Mouse (Mus musculus) hindbrain, embryonic 15.5 days (tissue): ENCODE measurements around the gene Pycr1. TPM values are rescaled to one million over a fixed set of nuclear protein-coding genes. Genes with fewer than 3 reads are reported as not detected.

ENCODE experiments used
- ATAC-seq: fragments of 200-750 bp; cut with Nextera tagmentation; 2 replicates; pipeline ENCODE4 v1.8.0; 2017; ENCODE audit warnings: low read depth, moderate number of reproducible peaks, moderate TSS enrichment; ENCODE audit not compliant: low FRiP score
- H3K27ac ChIP-seq: fragments of 300-500 bp; sonication (generic); replicated peaks from 2 replicates; pipeline ENCODE4 v1.5.1; 2015; ENCODE audit warnings: mild to moderate bottlenecking, inconsistent platforms
- H3K27me3 ChIP-seq: fragments of 300-500 bp; sonication (generic); 2 replicates; pipeline ENCODE4 v1.6.1; 2015; ENCODE audit warnings: control low read depth, inconsistent platforms
- H3K36me3 ChIP-seq: fragments of 300-500 bp; sonication (generic); 2 replicates; pipeline ENCODE4 v1.6.1; 2015; ENCODE audit warnings: control low read depth, inconsistent platforms
- H3K4me1 ChIP-seq: fragments of 300-500 bp; sonication (generic); replicated peaks from 2 replicates; pipeline ENCODE4 v1.6.1; 2015; ENCODE audit warnings: control low read depth, inconsistent platforms
- H3K4me2 ChIP-seq: fragments of 300-500 bp; sonication (generic); 2 replicates; pipeline ENCODE4 v1.6.1; 2015; ENCODE audit warnings: moderate library complexity, mild to moderate bottlenecking, inconsistent platforms
- H3K4me3 ChIP-seq: fragments of 300-500 bp; sonication (generic); 2 replicates; pipeline ENCODE4 v1.5.1; 2015; ENCODE audit warnings: mild to moderate bottlenecking, inconsistent platforms
- H3K9ac ChIP-seq: fragments of 300-500 bp; sonication (generic); 2 replicates; pipeline ENCODE4 v1.6.1; 2015; ENCODE audit warnings: inconsistent platforms
- H3K9me3 ChIP-seq: fragments of 300-500 bp; sonication (generic); 2 replicates; pipeline ENCODE4 v1.6.1; 2016; ENCODE audit warnings: control low read depth, inconsistent platforms
- WGBS: fragments of 180-500 bp; shearing (Covaris S2); methylation state at CpG from one replicate; pipeline ENCODE4 v1.1.7; 2015; 5-methylcytosine and 5-hydroxymethylcytosine counted together
- polyA plus RNA-seq: library from polyadenylated mRNA; unstranded; fragments of >200 nt; fragmentation: Nextera tagmentation; extraction: Ambion mirVana; gene quantifications from 2 replicates; pipeline ENCODE4 v1.2.1, GENCODE M21; 2015

Pycr1 gene
- polyA plus RNA-seq, 1 experiment from 2014 or later: 21.3 TPM

DNA sequence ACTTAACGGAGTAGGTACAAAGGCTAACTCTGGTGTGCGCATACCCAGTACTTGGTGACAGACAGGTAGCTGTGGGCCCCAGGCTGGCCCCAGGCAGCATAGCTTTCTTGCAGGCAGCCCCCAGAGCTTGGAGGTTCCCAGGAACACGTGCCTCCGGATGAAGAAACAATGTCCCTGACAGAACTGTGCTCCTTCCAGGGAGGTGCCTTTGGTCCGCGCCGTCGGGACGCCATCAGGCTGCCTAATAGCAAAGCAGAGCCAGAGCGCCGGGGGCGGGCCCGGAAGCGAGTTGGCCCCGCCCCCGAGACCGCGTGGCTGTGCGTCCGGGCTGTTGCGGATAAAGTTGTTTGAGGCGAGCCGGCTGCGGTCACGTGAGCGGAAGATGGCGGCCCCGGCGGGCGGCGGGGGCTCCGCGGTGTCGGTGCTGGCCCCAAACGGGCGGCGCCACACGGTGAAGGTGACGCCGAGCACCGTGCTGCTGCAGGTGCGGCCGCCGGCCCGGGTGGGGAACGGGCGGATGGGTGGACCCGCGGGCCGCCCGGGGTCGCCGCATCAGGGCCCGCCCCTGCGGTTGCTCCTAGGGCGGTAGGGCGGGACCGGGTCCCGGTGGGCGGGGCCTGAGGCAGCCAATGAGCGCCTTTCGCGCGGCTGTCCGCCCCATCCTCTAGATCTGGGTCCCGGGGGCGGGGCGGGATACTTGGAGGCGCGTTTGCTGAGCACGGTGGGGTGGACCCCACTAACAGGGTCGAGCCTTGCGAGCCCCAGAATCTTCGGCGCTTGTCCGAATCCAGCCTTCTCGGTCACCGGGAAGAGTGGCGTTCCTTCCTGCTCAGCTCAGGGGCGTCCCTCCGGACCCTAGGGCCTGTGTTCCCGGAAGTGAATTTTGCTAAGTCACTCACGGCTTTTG, 29.4 kb upstream of the Pycr1 start, which contains the start of gene Aspscr1:
TSS of gene Aspscr1 (plus strand) at position 287 of the 907 bp plus-strand sequence.
- WGBS: 1% methylated on average over 80 of the region's 83 CpGs
- Histone ChIP-seq H3K9me3 (no peaks in the 10 kb centered on the region), H3K9ac (peak within 1 kb of the TSS; percentile 67), H3K27ac (peak within 1 kb of the TSS; percentile 93), H3K4me1 (peaks cover 18% of the 10 kb centered on the region), H3K4me3 (peak within 1 kb of the TSS; percentile 62), H3K27me3 (no peaks in the 10 kb centered on the region), H3K36me3 (no peaks in the 10 kb centered on the region), H3K4me2 (peak within 1 kb of the TSS; percentile 83)
- peak; percentile 98 for ATAC-seq

DNA sequence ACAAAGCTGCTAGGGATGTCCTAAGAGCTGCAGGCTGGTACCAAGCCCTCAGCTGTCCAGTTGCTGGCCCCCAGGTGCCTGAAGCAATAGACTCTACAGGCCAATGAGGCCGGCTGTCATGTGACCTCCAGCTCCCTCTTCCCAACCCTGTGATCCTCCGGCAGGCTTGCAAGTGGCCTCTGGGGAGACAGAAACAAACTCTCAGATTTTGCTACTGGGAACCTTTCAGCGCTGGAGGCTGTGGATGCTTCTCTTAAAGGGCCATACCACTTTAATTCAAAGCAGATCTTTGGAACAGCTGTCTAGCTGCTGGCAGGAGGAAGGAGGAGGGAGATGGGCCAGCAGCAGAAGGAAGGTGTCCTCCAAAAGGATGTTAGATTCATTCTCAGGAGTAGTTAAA, 23.0 kb upstream of the Pycr1 start:
- H3K4me3 ChIP-seq: no peak overlapping the region
- H3K27me3 ChIP-seq: peaks cover 35% of the 10 kb centered on the region
- no peaks in the 10 kb centered on the region for H3K36me3 ChIP-seq
- no peak for ATAC-seq
- no peaks in the 10 kb centered on the region for H3K9me3 ChIP-seq
- no peaks in the 10 kb centered on the region for H3K4me1 ChIP-seq
- no peak overlapping the region for H3K9ac ChIP-seq
- no peak overlapping the region for H3K27ac ChIP-seq
- 7% methylated on average over 3 of the region's 3 CpGs for WGBS
- H3K4me2 ChIP-seq: no peak overlapping the region

DNA sequence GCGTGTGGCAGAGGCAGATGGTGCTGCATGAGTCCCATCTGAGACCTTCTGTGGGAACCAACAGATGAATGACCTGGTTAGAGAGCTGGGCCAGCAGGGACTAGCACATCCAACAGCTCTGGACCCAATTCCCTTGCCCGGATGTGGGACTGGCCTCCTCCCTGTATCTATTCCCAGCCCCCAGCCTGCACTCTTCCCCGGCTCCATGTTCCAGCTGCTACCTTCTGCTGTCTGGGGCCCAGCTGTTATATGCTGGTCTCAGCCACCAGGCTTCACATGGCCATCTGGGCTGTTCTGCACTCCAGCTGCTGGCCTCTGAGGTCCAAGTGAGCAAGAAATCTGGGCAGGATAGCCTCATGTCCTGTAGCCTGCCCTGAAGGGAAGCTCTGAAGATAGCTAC, 21.8 kb upstream of the Pycr1 start:
- no peak for ATAC-seq

DNA sequence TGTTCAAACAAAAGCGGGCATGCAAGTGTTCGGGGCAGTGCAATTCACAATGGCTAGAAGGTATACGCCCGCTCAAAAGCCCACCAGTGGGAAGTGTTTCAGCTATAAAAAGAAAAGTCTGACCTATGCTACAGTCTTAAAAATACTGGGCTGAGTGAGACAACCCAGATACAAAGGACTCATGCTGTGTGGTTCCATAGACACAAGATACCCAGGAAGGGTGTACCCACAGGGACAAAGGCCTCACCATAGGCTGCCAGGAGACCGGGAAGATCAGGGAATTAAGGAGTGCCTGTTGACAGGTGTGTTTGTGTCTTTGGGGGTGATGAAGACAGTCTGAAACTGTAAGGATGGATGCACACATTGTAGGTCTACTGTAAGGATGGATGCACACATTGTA, 20.1 kb upstream of the Pycr1 start:
- no peaks in the 10 kb centered on the region for H3K36me3 ChIP-seq
- no peak overlapping the region for H3K27ac ChIP-seq
- no peak overlapping the region for H3K9ac ChIP-seq
- H3K27me3 ChIP-seq: peaks cover 64% of the 10 kb centered on the region
- H3K4me1 ChIP-seq: peaks cover 19% of the 10 kb centered on the region
- WGBS: 63% methylated on average over 5 of the region's 5 CpGs
- no peak overlapping the region for H3K4me3 ChIP-seq
- no peak overlapping the region for H3K4me2 ChIP-seq
- H3K9me3 ChIP-seq: no peaks in the 10 kb centered on the region
- no peak for ATAC-seq

More for the DNA sequence above, 21.8 kb upstream of the Pycr1 start:
- Histone ChIP-seq H3K36me3 (no peaks in the 10 kb centered on the region), H3K27me3 (peaks cover 47% of the 10 kb centered on the region), H3K4me1 (peaks cover 11% of the 10 kb centered on the region), H3K9me3 (no peaks in the 10 kb centered on the region), H3K4me2 (no peak overlapping the region), H3K4me3 (no peak overlapping the region), H3K9ac (no peak overlapping the region), H3K27ac (no peak overlapping the region)
- 58% methylated on average over 3 of the region's 3 CpGs for WGBS

DNA sequence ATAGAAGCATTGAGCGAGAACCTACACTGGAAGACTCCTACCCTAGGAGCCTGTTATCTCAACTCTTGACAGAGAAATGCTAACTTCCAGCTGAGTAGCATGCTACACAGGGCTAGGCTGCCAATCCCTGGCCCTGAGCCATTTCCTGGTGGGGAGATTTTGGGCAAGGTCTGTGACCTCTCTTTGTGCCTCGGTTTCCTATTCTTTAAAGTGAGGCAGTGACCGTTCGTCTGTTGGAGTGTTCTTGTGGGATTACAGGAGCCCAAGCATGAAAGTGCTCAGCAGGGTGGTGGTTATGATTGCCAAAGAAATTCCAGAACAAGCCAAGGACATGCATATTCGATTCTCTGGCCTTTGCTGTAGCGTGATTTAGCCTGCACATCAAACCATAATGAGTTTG, 19.2 kb upstream of the Pycr1 start:
- Histone ChIP-seq H3K4me2 (no peak overlapping the region), H3K4me3 (no peak overlapping the region), H3K27me3 (peaks cover 74% of the 10 kb centered on the region), H3K4me1 (peaks cover 19% of the 10 kb centered on the region), H3K36me3 (no peaks in the 10 kb centered on the region), H3K27ac (no peak overlapping the region), H3K9ac (no peak overlapping the region), H3K9me3 (no peaks in the 10 kb centered on the region)
- no peak for ATAC-seq
- 48% methylated on average over 6 of the region's 6 CpGs for WGBS

DNA sequence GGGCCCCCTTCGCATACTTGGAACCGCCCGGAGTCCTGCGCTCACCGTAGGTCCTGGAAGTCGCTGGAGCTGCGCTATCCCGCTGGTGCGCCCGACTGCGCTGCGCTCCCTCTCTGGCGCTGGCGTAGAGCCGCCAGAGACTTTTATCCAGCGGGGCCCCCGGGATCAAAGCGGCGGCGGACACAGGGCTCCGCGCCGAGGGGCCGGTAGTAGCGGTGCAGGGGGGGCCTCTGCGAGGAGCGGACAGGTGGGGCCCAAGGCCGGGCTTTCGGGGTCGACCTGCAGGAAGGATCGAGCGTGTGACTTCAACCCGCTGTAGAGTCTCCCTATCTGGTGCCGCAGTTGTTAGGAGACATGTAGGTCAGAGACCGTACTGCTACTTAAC, 17.5 kb upstream of the Pycr1 start, which contains the start of gene Notum:
TSS of gene Notum (minus strand) at position 100 of the 385 bp plus-strand sequence.
- no peak for ATAC-seq
- Histone ChIP-seq H3K36me3 (no peaks in the 10 kb centered on the region), H3K4me3 (peak within 1 kb of the TSS; percentile 36), H3K9ac (0 out of 2 replicates have a peak within 1 kb of the TSS, but pooled peaks have one; percentile 8), H3K27ac (no peak within 1 kb of the TSS), H3K9me3 (no peaks in the 10 kb centered on the region), H3K27me3 (peaks cover 85% of the 10 kb centered on the region), H3K4me2 (peak within 1 kb of the TSS; percentile 62), H3K4me1 (peaks cover 19% of the 10 kb centered on the region)
- 1% methylated on average over 35 of the region's 35 CpGs for WGBS

DNA sequence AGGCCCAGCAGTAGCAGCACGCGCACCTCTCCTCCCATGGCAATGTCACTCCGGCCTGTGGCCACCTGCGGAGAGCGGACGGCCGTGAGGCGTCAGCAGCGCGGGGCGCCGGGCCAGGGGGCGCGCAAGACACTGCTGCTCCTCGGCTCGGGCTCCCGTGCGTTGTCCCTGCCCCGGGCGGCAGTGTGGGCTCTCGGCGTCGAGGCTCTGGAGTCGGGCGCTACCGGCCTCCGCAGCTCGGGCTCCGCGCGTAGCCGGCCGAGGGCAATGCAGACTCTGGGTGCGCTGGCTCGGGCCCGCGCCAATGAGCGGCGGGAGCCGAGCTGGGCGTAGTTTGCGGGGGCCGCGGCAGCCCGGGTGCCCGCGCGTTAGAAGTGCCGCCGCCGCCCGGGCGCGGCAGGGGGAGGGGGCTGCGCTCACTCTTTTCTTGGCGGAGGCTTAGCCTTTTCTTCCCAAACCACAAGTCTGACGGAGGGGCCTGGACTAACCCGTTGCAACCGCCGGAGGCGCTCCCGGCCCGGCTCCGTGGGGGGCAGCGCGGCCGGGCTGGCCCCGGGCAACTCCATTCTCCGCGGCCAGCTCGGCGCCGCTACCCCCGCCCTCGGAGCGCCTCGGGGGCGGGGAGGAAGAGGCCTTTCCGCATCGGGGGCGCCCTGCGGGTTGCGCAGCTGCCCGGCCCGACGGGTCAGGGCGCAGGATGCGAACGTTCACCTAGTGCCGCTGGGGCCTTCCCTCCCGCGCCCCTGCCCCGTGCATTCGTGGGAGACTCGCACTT, 16.9 kb upstream of the Pycr1 start:
- Histone ChIP-seq H3K27ac (no peak overlapping the region), H3K36me3 (no peaks in the 10 kb centered on the region), H3K4me3 (peak overlapping the region; percentile 36), H3K4me1 (peaks cover 19% of the 10 kb centered on the region), H3K9me3 (no peaks in the 10 kb centered on the region), H3K27me3 (peaks cover 86% of the 10 kb centered on the region), H3K9ac (0 out of 2 replicates have a peak overlapping the region, but pooled peaks have one; percentile 8), H3K4me2 (peak overlapping the region; percentile 62)
- under 1% methylated on average over 83 of the region's 95 CpGs for WGBS
- peak; percentile 44 for ATAC-seq

DNA sequence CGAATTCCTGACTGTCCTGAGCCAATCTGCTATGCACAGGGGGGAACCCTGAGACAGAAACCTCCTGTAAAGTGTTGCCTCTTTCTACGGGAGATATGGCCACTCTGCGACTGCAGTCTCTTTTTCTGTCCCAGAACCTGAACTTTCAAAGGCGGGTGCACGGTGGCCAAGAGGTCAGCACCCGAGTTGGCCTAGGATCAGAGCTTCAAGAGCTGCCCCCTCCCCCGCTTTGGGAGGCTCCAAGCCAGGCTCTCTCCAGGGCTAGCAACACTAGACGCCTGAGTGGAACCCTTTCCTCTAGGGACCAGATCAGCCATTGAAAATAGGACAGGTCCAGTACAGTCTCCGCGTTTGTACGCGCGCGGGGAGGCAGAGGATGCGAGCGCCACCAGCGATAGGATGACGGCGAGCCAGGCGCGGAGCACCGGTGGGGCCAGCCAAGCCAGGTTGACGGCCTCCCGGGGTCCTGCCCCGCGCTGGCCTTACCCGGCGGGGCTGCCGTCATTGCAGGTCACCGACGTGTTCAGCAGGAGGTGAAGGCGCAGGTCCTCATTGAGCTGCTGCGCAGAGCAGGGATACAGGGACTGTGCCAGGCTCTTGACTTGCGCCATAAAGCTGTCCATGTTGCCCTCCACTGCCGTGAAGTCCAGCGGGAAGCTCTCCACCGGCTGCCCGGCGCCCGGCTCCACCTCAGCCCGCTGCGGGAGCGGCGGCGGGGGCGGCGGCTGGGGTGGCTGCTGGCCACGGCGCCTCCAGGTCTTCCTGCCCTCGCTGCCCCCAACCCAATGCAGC, 16.1 kb upstream of the Pycr1 start:
- Histone ChIP-seq H3K9ac (0 out of 2 replicates have a peak overlapping the region, but pooled peaks have one; percentile 8), H3K4me3 (peak overlapping the region; percentile 36), H3K27ac (no peak overlapping the region), H3K27me3 (peaks cover 81% of the 10 kb centered on the region), H3K9me3 (no peaks in the 10 kb centered on the region), H3K4me1 (peaks cover 19% of the 10 kb centered on the region), H3K36me3 (no peaks in the 10 kb centered on the region), H3K4me2 (peak overlapping the region; percentile 62)
- WGBS: 3% methylated on average over 40 of the region's 50 CpGs
- peak; percentile 32 for ATAC-seq

DNA sequence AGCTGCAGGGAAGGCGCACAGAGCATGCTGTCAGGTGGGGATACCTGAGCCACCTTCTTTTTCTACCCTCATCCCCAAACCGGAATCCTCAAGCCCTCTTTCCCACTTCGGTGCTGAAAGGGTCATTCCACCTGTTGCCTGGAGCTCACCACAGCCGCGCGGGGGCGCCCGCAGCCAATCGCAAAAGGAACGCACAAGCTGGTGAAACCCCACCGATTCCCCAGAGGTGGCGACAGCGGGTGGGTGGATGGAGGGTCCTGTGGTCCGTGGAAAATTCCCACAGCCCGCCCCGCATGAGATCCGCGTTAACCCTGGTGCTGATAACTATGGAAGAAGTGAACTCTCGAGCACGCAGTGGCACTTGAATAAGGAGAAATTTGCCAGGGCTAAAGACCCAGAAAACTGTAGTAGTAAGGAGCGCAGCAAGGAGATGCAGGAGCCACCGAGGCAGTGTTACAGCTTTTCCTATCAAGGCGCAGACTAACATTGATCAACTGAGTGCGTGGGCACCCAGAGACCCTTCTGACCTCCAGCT, 15.4 kb upstream of the Pycr1 start:
- 2% methylated on average over 24 of the region's 24 CpGs for WGBS

DNA sequence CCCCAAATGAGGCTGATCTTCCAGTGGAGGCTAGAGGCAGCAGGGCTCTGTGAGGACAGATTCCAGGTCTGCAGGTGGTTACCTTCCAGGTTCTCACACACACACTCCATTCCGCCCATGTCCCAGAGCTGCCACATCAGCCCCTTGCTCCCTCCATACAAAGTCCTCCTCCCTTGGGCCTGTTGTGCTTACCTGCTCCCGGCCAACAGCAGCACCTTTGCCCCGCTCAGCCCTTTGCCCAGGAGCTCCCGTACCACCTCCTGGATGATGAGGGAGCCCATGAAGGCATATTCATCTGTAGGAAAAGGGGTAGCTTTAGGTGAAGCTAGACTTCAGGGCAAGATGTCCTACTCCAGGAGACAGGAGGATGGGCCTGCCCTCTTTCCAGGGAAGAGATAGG, 13.7 kb upstream of the Pycr1 start:
- no peak for ATAC-seq
- no peaks in the 10 kb centered on the region for H3K9me3 ChIP-seq
- H3K9ac ChIP-seq: no peak overlapping the region
- H3K4me2 ChIP-seq: no peak overlapping the region
- peaks cover 59% of the 10 kb centered on the region for H3K27me3 ChIP-seq
- H3K27ac ChIP-seq: no peak overlapping the region
- peaks cover 19% of the 10 kb centered on the region for H3K4me1 ChIP-seq
- no peaks in the 10 kb centered on the region for H3K36me3 ChIP-seq
- WGBS: 84% methylated on average over 4 of the region's 4 CpGs
- H3K4me3 ChIP-seq: no peak overlapping the region

More for the DNA sequence above, 15.4 kb upstream of the Pycr1 start:
- Histone ChIP-seq H3K36me3 (no peaks in the 10 kb centered on the region), H3K27ac (no peak overlapping the region), H3K4me1 (peaks cover 19% of the 10 kb centered on the region), H3K9me3 (no peaks in the 10 kb centered on the region), H3K4me2 (no peak overlapping the region), H3K27me3 (peaks cover 75% of the 10 kb centered on the region), H3K9ac (no peak overlapping the region), H3K4me3 (0 out of 2 replicates have a peak overlapping the region, but pooled peaks have one; percentile 6)
- no peak for ATAC-seq

DNA sequence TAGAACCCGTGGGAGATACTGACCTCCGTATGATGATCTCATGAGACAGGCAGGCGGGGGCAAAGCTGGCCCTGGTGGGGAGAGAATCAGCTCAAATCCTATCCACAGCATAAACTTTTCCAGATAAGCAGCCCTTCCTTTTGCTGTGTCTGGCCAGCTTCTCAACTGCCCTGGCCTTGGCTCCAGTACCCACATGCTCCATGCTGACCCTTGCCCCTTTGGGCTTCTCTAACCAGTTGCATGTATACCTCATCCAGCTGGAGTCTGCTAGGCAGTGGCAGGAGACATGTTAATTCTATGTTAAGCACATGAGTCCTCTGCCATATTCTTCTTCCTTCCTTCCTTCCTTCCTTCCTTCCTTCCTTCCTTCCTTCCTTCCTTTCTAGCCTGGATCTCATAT, 11.2 kb upstream of the Pycr1 start:
- Histone ChIP-seq H3K9ac (no peak overlapping the region), H3K27me3 (peaks cover 33% of the 10 kb centered on the region), H3K4me3 (no peak overlapping the region), H3K36me3 (no peaks in the 10 kb centered on the region), H3K9me3 (no peaks in the 10 kb centered on the region), H3K4me1 (peaks cover 2% of the 10 kb centered on the region; the same call in 1 of the 2 replicates), H3K4me2 (no peak overlapping the region), H3K27ac (no peak overlapping the region)
- ATAC-seq: no peak
- 88% methylated on average over 3 of the region's 3 CpGs for WGBS
